Mouse (Mus musculus) kidney, adult 2 months (tissue): ENCODE results near the gene 4930524J08Rik.

Source experiments
- CTCF ChIP-seq: fragments of 200-500 bp; conservative IDR thresholded peaks from 2 replicates; pipeline ENCODE4 v1.5.1; 2011; ENCODE audit warnings: low read depth, mild to moderate bottlenecking, control low read depth, low read length, moderate library complexity, mixed read lengths; ENCODE audit not compliant: insufficient read depth, insufficient read length
- POLR2A ChIP-seq: fragments of 200-500 bp; IDR thresholded peaks from one replicate; pipeline ENCODE4 v1.6.1; 2011; ENCODE audit warnings: low read depth, low read length, control low read depth

- no peak for TF ChIP-seq CTCF
- TF ChIP-seq POLR2A, result peak; percentile 55
Observed at GRCm38 (mm10) chr5:99978699-99979442, at the start of gene 4930524J08Rik, which contains the start of gene Hnrnpd.
